Mouse (Mus musculus): ENCODE results near the gene Olfr1098.

Olfr1098 gene

DNA sequence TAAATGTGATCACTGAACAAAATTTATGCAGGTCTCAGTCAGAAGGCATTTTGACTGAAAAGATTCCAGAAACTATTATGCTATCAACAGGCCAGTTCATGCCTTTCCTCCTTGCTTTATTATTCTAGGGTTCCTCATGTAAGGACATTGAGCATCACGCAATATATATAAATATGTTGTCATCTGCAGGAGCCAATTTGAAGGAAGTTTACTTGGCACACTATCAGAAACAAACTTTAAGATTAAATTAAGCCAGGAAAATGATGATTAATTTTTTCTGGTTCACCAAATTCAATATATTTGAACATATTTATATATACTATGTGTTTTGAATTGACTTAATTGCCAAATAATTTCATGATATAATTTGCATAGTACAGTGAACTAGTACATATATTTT, at the start of gene Olfr1098:
TSS of gene Olfr1098 (minus strand) at position 101 of the 400 bp plus-strand sequence.
- in situ Hi-C loops (cut with MboI), result no loop called here

- in situ Hi-C loops (cut with MboI), result no loop called here
Observed at GRCm38 (mm10) chr2:86960593-86960992, 36.2 kb upstream of the Olfr1098 start, which contains the start of gene Olfr1099. Gene Olfr1099 (minus strand): TSS chr2:86960693.

GRCm38 (mm10) chr2:86926557-86926956, 2.2 kb upstream of the Olfr1098 start:
- in situ Hi-C loops (cut with MboI), result no loop called here

DNA sequence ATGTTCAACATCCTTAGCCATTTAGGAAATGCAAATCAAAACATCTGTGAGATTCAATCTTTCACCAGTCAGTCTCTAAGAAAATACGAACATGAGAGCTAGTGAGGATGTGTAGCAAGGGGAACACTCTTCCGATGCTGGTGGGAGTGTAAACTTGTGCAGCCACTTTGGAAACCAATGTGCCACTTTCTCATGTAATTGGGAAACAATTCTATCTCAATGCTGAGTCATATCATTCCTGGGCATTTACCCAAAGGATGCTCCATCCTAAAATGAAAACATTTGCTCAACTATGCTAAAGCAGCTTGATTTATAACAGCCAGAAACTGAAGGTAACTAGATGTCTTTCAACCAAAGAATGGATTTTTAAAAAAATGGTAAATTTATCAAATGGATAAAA, 18.7 kb downstream of the Olfr1098 start:
- in situ Hi-C loops (cut with MboI), result no loop called here

GRCm38 (mm10) chr2:86892116-86892515, 32.2 kb downstream of the Olfr1098 start, which contains the start of gene Olfr1097:
Gene Olfr1097 (minus strand): TSS chr2:86892216.
- in situ Hi-C loops (cut with MboI), result no loop called here

DNA sequence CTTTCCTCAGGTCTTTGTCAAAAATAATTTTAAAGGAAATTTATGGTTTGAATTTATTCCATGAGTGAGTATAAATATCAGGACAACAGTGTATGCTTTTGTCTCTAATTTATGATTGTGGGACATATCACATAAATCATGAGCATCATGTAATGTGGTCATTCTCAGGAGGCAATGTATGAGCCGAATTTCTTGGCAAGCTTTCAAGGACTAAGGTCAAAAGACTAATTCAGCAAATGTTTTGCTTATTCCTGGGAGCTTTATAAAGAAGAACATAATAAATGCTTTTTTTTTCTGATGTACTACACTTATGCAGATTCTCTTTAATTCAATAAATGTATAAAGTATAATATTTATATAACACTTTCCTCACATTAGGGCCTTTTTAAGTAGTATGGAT, 49.6 kb downstream of the Olfr1098 start, which contains the start of gene Gm13723:
TSS of gene Gm13723 (minus strand) at position 101 of the 400 bp plus-strand sequence.
- in situ Hi-C loops (cut with MboI), result no loop called here

Measured in mature B cell (primary cell).